Mouse (Mus musculus): Measurements from ENCODE around the gene Hmgcr.

GRCm38 (mm10) chr13:96670019-96670405 is 724 bp downstream of the Hmgcr start:
- TF ChIP-seq CTCF (IDR thresholded peaks at IDR 0.05; ENCODE audit: low read depth), result no peak
- TF ChIP-seq EP300 (IDR thresholded peaks at IDR 0.05; ENCODE audit: low read depth), result no peak
